Mouse (Mus musculus) liver, embryonic 11.5 days (tissue): Measurements from ENCODE around the gene Klk1b11. TPM values are rescaled to one million over a fixed set of nuclear protein-coding genes. Genes with fewer than 3 reads are reported as not detected.
"Not testable (repeated sequence)": the region's sequence is repeated elsewhere in the genome, so short reads cannot be mapped to it uniquely, and the experiment has no call there.

ENCODE experiments used
- ATAC-seq: fragments of 200-750 bp; cut with Nextera tagmentation; replicated peaks from 2 replicates; pipeline ENCODE4 v1.8.0; 2017; ENCODE audit warnings: moderate number of reproducible peaks, mild to moderate bottlenecking, moderate TSS enrichment, moderate library complexity; ENCODE audit not compliant: low FRiP score
- DNase-seq: peaks from one replicate; pipeline ENCODE4 v3.0.0-alpha.2; 2017; ENCODE audit warnings: low spot score
- H3K27ac ChIP-seq: fragments of 300-500 bp; sonication (generic); 2 replicates; pipeline ENCODE4 v1.5.1; 2014; ENCODE audit warnings: mild to moderate bottlenecking, low read depth, low read length, control low read depth
- H3K27me3 ChIP-seq: fragments of 300-500 bp; sonication (generic); replicated peaks from 2 replicates; pipeline ENCODE4 v1.6.1; 2014; ENCODE audit warnings: low read length, mixed read lengths; ENCODE audit not compliant: control insufficient read depth, insufficient read depth
- H3K36me3 ChIP-seq: fragments of 300-500 bp; sonication (generic); 2 replicates; pipeline ENCODE4 v1.6.1; 2014; ENCODE audit warnings: mild to moderate bottlenecking, low read length, moderate library complexity, mixed read lengths; ENCODE audit not compliant: control insufficient read depth, insufficient read depth
- H3K4me1 ChIP-seq: fragments of 300-500 bp; sonication (generic); replicated peaks from 2 replicates; pipeline ENCODE4 v1.6.1; 2014; ENCODE audit warnings: low read length, mixed read lengths; ENCODE audit not compliant: control insufficient read depth, insufficient read depth
- H3K4me2 ChIP-seq: fragments of 300-500 bp; sonication (generic); 2 replicates; pipeline ENCODE4 v1.6.1; 2014; ENCODE audit warnings: mild to moderate bottlenecking, control low read depth, moderate library complexity
- H3K4me3 ChIP-seq: fragments of 300-500 bp; sonication (generic); 2 replicates; pipeline ENCODE4 v1.5.1; 2014; ENCODE audit warnings: low read depth, low read length, control low read depth
- H3K9ac ChIP-seq: fragments of 300-500 bp; sonication (generic); 2 replicates; pipeline ENCODE4 v1.6.1; 2014; ENCODE audit warnings: low read depth, low read length, control low read depth
- H3K9me3 ChIP-seq: fragments of 300-500 bp; sonication (generic); 2 replicates; pipeline ENCODE4 v1.6.1; 2016; ENCODE audit warnings: low read length, inconsistent platforms, mixed read lengths; ENCODE audit not compliant: control insufficient read depth
- WGBS: fragments of 180-500 bp; shearing (Covaris S2); extraction: QIAGEN DNeasy Blood & Tissue Kit; methylation state at CpG from one replicate; pipeline ENCODE4 v1.1.7; 2014; 5-methylcytosine and 5-hydroxymethylcytosine counted together
- polyA plus RNA-seq: library from polyadenylated mRNA; unstranded; fragments of >200 nt; fragmentation: Nextera tagmentation; extraction: Ambion mirVana; gene quantifications from 2 replicates; pipeline ENCODE4 v1.2.1, GENCODE M21; 2014

Gene Klk1b11
- polyA plus RNA-seq, 1 experiment from 2014 or later: not detected

GRCm38 (mm10) chr7:44004847-44005246 lies 9.2 kb downstream of the Klk1b11 start:
- H3K27ac ChIP-seq: no peak overlapping the region
- H3K4me1 ChIP-seq: no peaks in the 10 kb centered on the region
- no peaks in the 10 kb centered on the region for H3K36me3 ChIP-seq
- no peak overlapping the region for H3K4me3 ChIP-seq
- no peak overlapping the region for H3K4me2 ChIP-seq
- ATAC-seq (no peak), DNase-seq (no peak)
- H3K9me3 ChIP-seq: no peaks in the 10 kb centered on the region
- no peak overlapping the region for H3K9ac ChIP-seq
- no peaks in the 10 kb centered on the region for H3K27me3 ChIP-seq

DNA sequence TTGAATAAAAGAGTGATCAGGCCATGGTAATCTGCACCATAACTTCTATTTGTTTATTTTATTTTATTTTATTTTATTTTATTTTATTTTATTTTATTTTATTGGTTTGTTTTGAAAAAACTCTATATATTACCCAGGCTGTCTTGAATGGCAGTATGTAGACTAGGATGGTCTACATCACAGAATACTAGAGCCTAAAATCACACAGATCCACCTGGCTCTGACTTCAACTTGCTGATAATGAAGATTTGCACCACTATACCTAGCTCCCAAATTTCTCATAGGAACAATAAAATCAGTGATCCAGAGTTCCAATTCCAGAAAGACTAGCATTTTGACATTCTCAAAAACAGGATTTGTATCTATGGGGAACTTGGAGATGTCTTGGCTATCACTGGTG lies 16.2 kb downstream of the Klk1b11 start, which contains the start of gene Klk1b26:
Gene Klk1b26, plus strand, starts transcription at position 301 of the 400 bp plus-strand sequence.
- H3K27ac ChIP-seq, H3K9ac ChIP-seq, ATAC-seq, H3K4me2 ChIP-seq, H3K9me3 ChIP-seq, H3K36me3 ChIP-seq, H3K4me1 ChIP-seq, H3K27me3 ChIP-seq, H3K4me3 ChIP-seq, DNase-seq: not testable (repeated sequence)

DNA sequence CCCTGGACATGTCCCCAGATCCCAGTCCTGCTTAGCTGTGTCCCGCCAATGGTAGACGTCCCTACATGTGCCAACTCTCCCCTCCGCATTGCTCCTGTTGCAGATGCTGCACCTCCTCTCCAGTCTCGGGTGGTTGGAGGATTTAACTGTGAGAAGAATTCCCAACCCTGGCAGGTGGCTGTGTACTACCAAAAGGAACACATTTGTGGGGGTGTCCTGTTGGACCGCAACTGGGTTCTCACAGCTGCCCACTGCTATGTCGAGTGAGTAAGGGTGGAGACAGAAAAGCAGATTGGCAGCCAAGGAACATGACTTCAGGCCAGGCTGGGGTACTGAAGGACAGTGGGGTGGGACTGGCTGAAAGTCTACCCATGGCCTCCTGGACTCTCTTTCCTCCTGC lies 19.0 kb downstream of the Klk1b11 start:
- not testable (repeated sequence) for H3K4me2 ChIP-seq, DNase-seq, H3K9ac ChIP-seq, H3K9me3 ChIP-seq, H3K36me3 ChIP-seq, H3K27me3 ChIP-seq, H3K4me1 ChIP-seq, H3K27ac ChIP-seq, ATAC-seq, H3K4me3 ChIP-seq
- 73% methylated on average over 6 of the region's 6 CpGs for WGBS

DNA sequence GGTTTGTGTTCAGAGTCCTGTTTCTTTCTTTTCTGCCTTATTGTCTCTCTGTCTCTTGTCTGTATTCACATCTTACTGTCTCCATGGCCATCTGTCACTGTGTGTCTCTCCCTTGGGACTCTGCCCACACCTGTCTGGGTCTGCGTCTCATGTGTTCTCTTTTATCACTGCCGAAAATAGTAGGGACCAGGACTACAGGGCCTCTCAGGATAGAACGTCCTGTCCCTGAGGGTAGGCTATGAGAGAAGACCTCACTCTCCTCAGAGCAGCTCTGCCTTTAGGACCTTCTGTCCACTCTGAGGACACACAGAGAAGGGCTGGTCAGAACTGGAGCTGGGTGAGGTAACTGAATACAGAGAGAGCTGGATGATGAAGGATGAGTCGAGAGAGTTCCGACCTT lies 19.4 kb downstream of the Klk1b11 start:
- DNase-seq (no peak), ATAC-seq (no peak)
- Histone ChIP-seq H3K36me3 (no peaks in the 10 kb centered on the region), H3K27me3 (no peaks in the 10 kb centered on the region), H3K4me2 (no peak overlapping the region), H3K4me3 (no peak overlapping the region), H3K27ac (no peak overlapping the region), H3K4me1 (no peaks in the 10 kb centered on the region), H3K9me3 (no peaks in the 10 kb centered on the region), H3K9ac (no peak overlapping the region)
- WGBS: 85% methylated on average over 5 of the region's 5 CpGs

Other genes with a start within 250 kb of the Klk1b11 start
- not detected in 2 replicates for gene Klk12, start 227.0 kb upstream of the Klk1b11 start, polyA plus RNA-seq
- not detected in 2 replicates for gene Klk11, start 221.3 kb upstream of the Klk1b11 start, polyA plus RNA-seq
- 0.17 TPM in 1 of 2 replicates, not detected in the other for gene Klk10, start 214.8 kb upstream of the Klk1b11 start, polyA plus RNA-seq
- not detected in 2 replicates for gene Klk9, start 204.0 kb upstream of the Klk1b11 start, polyA plus RNA-seq
- gene Klk8, start 198.3 kb upstream of the Klk1b11 start, polyA plus RNA-seq: 27.5 and 29.1 TPM in 2 replicates
- not detected in 2 replicates for gene Klk7, start 184.6 kb upstream of the Klk1b11 start, polyA plus RNA-seq
- gene Klk6, start 171.4 kb upstream of the Klk1b11 start, polyA plus RNA-seq: not detected in 2 replicates
- not detected in 2 replicates for gene Klk5, start 153.9 kb upstream of the Klk1b11 start, polyA plus RNA-seq
- gene Klk4, start 114.7 kb upstream of the Klk1b11 start, polyA plus RNA-seq: 0.18 TPM in 1 of 2 replicates, not detected in the other
- not detected in 2 replicates for gene Klk15, start 62.1 kb upstream of the Klk1b11 start, polyA plus RNA-seq
- gene Klk1b8, start 45.2 kb upstream of the Klk1b11 start, polyA plus RNA-seq: not detected in 2 replicates
- gene Klk1b1, start 29.1 kb upstream of the Klk1b11 start, polyA plus RNA-seq: not detected in 2 replicates
- gene Klk1b9, start 19.8 kb upstream of the Klk1b11 start, polyA plus RNA-seq: not detected in 2 replicates
- not detected in 2 replicates for gene Klk1b26, start 16.3 kb downstream of the Klk1b11 start, polyA plus RNA-seq
- gene Klk1b27, start 56.4 kb downstream of the Klk1b11 start, polyA plus RNA-seq: not detected in 2 replicates
- gene Klk1b21, start 106.5 kb downstream of the Klk1b11 start, polyA plus RNA-seq: not detected in 2 replicates
- gene Klk1b22, start 116.8 kb downstream of the Klk1b11 start, polyA plus RNA-seq: not detected in 2 replicates
- gene Klk1b16, start 140.9 kb downstream of the Klk1b11 start, polyA plus RNA-seq: not detected in 2 replicates
- not detected in 2 replicates for gene Klk1b24, start 192.4 kb downstream of the Klk1b11 start, polyA plus RNA-seq
- gene Klk1b3, start 202.3 kb downstream of the Klk1b11 start, polyA plus RNA-seq: not detected in 2 replicates
- not detected in 2 replicates for gene Klk1b4, start 211.6 kb downstream of the Klk1b11 start, polyA plus RNA-seq
- gene Klk1b5, start 220.1 kb downstream of the Klk1b11 start, polyA plus RNA-seq: not detected in 2 replicates
- gene Klk1, start 229.5 kb downstream of the Klk1b11 start, polyA plus RNA-seq: not detected in 2 replicates
- not detected in 2 replicates for gene Gm36864, start 240.3 kb downstream of the Klk1b11 start, polyA plus RNA-seq